Mouse (Mus musculus) lung, postnatal 4 days (tissue): Measurements from ENCODE around the gene Camkk1.

Experiments
- DNase-seq, 2 experiments: peaks; one replicate each; pipeline ENCODE4 v3.0.0; 2021

The Camkk1 gene

GRCm38 (mm10) chr11:73059630-73060029, 40.8 kb downstream of the Camkk1 start:
- DNase-seq = no peak

GRCm38 (mm10) chr11:73061413-73061812, 42.6 kb downstream of the Camkk1 start:
- DNase-seq = no peak

GRCm38 (mm10) chr11:73071839-73072238, 53.0 kb downstream of the Camkk1 start:
- DNase-seq = peak in 1 of 2 experiments; percentile 54

GRCm38 (mm10) chr11:73076295-73076694, 57.5 kb downstream of the Camkk1 start:
- no peak for DNase-seq

GRCm38 (mm10) chr11:73076733-73077132, 57.9 kb downstream of the Camkk1 start:
- DNase-seq = no peak

GRCm38 (mm10) chr11:73077211-73077720, 58.5 kb downstream of the Camkk1 start:
- DNase-seq = no peak

GRCm38 (mm10) chr11:73078615-73079014, 59.8 kb downstream of the Camkk1 start:
- no peak for DNase-seq

- no peak for DNase-seq
Measured at GRCm38 (mm10) chr11:73080306-73080705, 61.5 kb downstream of the Camkk1 start.

- DNase-seq = no peak
Measured at GRCm38 (mm10) chr11:73084303-73084702, 65.5 kb downstream of the Camkk1 start.

- DNase-seq = peak; percentile 37 to 73
Measured at GRCm38 (mm10) chr11:73084804-73085231, 66.0 kb downstream of the Camkk1 start.

GRCm38 (mm10) chr11:73085391-73085790, 66.6 kb downstream of the Camkk1 start:
- DNase-seq = no peak

- DNase-seq = no peak
Measured at GRCm38 (mm10) chr11:73087700-73088480, 69.1 kb downstream of the Camkk1 start.

- no peak for DNase-seq
Measured at GRCm38 (mm10) chr11:73090283-73090682, 71.5 kb downstream of the Camkk1 start, which contains the start of gene Itgae. Gene Itgae, plus strand, starts transcription at chr11:73090583.

- no peak for DNase-seq
Measured at GRCm38 (mm10) chr11:73090826-73091225, 72.0 kb downstream of the Camkk1 start.
